Mouse (Mus musculus) thymus, postnatal 36 days (tissue): ENCODE data around the gene Pfkm.

ENCODE experiments used
- DNase-seq, 2 experiments: peaks; one replicate each; pipeline ENCODE4 v3.0.0; 2022; ENCODE audit warnings: mixed read lengths in 2 of 2

Pfkm gene

GRCm38 (mm10) chr15:98092372-98093120 is at the start of gene Pfkm:
Gene Pfkm (plus strand): TSS chr15:98092589.
- DNase-seq, result no peak

- DNase-seq, result no peak
Observed at GRCm38 (mm10) chr15:98043967-98044366, 48.4 kb upstream of the Pfkm start.

DNA sequence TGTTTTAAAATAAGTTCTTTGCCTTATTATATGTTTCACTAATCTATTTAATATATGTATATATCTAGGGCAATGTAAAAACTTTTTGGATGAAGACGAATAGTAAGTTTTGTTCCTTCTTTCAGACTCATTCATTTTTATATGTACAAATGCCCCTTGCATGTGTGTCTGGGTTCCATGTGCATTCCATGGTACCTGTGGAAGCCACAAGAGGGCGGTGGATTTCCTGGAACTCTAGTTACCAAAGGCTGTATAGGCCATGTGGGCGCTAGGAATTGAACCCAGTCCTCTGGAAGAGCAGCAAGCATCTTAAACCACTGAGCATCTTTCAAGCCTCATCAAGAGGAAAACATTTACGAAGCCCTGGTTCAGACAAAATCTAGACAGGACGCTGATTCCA is 48.0 kb upstream of the Pfkm start:
- no peak for DNase-seq

- no peak for DNase-seq
Observed at GRCm38 (mm10) chr15:98048918-98049700, 43.3 kb upstream of the Pfkm start.

GRCm38 (mm10) chr15:98051685-98052084 is 40.7 kb upstream of the Pfkm start:
- DNase-seq, result no peak

- no peak for DNase-seq
Observed at GRCm38 (mm10) chr15:98055246-98055645, 37.1 kb upstream of the Pfkm start.

DNA sequence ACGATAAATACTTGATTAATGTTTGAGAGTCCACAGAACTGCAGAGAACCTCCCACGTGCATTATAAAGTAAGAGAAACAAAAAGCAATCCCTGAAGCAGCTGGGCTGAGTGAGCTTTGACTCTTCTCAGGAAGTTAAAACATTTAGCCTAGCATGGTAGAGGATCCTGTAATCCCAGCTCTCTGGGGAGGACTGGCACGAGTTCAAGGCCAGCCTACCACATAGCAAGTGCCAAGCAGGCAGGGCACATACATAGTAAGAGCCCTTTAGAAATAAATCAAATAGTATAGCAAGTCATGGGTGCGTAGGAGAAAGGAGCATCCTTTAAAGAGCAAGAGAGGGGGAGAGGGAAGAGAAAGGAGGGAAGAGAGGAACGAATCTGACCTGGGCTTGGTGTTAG is 26.5 kb upstream of the Pfkm start:
- DNase-seq, result no peak

- peak; percentile 33 to 63 for DNase-seq
Observed at GRCm38 (mm10) chr15:98066602-98067001, 25.8 kb upstream of the Pfkm start.

DNA sequence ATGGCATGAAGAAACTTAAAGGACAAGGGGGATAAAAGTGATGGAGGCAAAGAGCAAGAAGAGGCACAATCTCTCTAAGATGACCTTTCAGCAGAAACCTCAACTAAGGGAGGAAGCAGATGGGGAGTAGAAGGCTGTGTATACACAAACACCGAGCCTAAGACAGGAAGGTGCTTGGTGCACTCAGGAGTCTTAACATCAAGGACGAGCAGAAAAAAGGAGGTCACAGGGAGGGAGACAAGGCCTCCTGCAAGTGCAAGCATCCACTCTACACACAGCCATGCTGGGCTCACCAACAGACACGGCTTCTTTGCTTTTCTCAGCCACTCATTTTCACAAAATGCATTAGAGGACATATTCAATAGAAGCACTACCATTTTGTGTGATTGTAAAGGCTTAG is 24.9 kb upstream of the Pfkm start:
- DNase-seq, result peak; percentile 50 to 73

GRCm38 (mm10) chr15:98068506-98068905 is 23.9 kb upstream of the Pfkm start:
- peak in 1 of 2 experiments; percentile 9 for DNase-seq

- peak; percentile 49 to 67 for DNase-seq
Observed at GRCm38 (mm10) chr15:98069566-98070245, 22.7 kb upstream of the Pfkm start.

- DNase-seq, result peak in 1 of 2 experiments; percentile 9
Observed at GRCm38 (mm10) chr15:98070376-98070775, 22.0 kb upstream of the Pfkm start.

GRCm38 (mm10) chr15:98074521-98074920 is 17.9 kb upstream of the Pfkm start:
- no peak for DNase-seq

DNA sequence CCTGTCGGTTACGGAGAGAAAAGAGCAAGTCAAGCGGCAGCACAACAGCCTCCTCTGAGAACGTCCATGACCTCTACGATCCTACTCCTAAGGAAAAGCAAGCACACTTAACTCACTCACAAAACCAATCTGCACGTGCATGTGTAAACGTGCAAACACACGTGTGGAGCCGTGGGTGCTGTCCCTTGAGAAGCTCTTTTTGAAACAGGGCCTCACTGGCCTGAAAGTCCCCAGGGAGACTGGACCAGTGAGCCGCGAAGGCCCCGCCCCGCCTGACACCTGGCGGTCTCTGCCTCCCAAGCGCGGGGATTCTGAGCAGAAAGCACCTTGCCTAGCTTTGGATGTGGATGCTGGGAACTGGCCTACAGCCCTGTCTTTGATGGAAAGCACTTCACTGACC is 17.4 kb upstream of the Pfkm start:
- DNase-seq, result no peak

GRCm38 (mm10) chr15:98076901-98077300 is 15.5 kb upstream of the Pfkm start:
- DNase-seq, result no peak

GRCm38 (mm10) chr15:98088889-98089288 is 3.5 kb upstream of the Pfkm start:
- DNase-seq, result peak; percentile 7 to 29

- peak; percentile 21 to 36 for DNase-seq
Observed at GRCm38 (mm10) chr15:98089421-98090183, 2.8 kb upstream of the Pfkm start.

DNA sequence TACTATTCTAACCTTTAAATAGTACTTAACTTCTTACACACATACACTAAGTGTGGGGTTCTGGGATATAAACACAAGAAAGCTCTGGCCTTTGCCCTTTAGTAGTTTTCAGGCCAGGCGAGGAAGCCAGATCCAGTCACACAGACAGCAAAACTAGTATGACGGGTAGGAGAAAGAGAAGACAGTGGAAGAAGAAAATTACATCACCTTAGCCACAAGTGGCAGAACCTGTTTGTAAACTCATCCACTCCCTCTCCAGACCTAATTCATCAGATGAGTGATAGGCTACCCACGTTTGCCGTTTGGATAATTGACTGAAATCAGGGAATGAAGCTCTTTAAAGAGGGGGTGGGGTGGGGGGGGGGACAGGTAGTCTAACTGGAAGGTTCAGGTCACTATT is 548 bp upstream of the Pfkm start:
- no peak for DNase-seq

GRCm38 (mm10) chr15:98093121-98094011 is 977 bp downstream of the Pfkm start, which contains the start of gene Senp1:
Gene Senp1 (minus strand): TSS chr15:98093744.
- peak; percentile 89 to 92 for DNase-seq

DNA sequence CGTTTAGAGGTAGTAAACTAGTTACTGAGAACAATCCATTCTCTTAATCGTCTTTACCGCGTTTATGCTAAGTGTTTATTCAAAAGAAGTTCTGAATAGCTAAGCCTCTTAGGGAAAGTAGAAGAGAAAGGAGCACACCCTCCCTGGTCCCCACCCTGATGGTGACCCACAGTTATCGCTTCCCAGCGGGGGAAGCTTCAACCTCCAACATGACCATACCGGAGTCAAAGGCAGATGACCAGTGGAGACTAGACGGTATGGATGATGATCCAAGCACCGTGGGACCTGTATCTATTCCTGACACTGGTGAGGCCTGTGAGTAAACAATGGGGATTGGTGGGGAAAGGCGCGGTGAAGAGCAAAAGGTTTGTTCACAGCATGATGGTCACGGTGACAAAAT is 2.5 kb downstream of the Pfkm start:
- no peak for DNase-seq

- peak in 1 of 2 experiments; percentile 18 for DNase-seq
Observed at GRCm38 (mm10) chr15:98096957-98097356, 4.6 kb downstream of the Pfkm start.

GRCm38 (mm10) chr15:98098519-98098918 is 6.1 kb downstream of the Pfkm start:
- DNase-seq, result no peak
